Mouse (Mus musculus) neural tube, embryonic 13.5 days (tissue): ENCODE results near the gene Ryr3. TPM values are rescaled to one million over a fixed set of nuclear protein-coding genes. Genes with fewer than 3 reads are reported as not detected.

Experiments used
- ATAC-seq: fragments of 200-750 bp; cut with Nextera tagmentation; 2 replicates; pipeline ENCODE4 v1.8.0; 2017; ENCODE audit warnings: low read depth, mild to moderate bottlenecking, moderate TSS enrichment, moderate library complexity
- H3K27ac ChIP-seq: fragments of 300-500 bp; sonication (generic); replicated peaks from 2 replicates; pipeline ENCODE4 v1.5.1; 2015; ENCODE audit warnings: moderate library complexity, mild to moderate bottlenecking, inconsistent platforms
- H3K27me3 ChIP-seq: fragments of 300-500 bp; sonication (generic); 2 replicates; pipeline ENCODE4 v1.6.1; 2015; ENCODE audit warnings: mild to moderate bottlenecking, inconsistent platforms
- H3K36me3 ChIP-seq: fragments of 300-500 bp; sonication (generic); 2 replicates; pipeline ENCODE4 v1.6.1; 2015; ENCODE audit warnings: mild to moderate bottlenecking, inconsistent platforms
- H3K4me1 ChIP-seq: fragments of 300-500 bp; sonication (generic); replicated peaks from 2 replicates; pipeline ENCODE4 v1.6.1; 2015; ENCODE audit warnings: inconsistent platforms
- H3K4me2 ChIP-seq: fragments of 300-500 bp; sonication (generic); 2 replicates; pipeline ENCODE4 v1.6.1; 2015; ENCODE audit warnings: inconsistent platforms, mild to moderate bottlenecking, moderate library complexity
- H3K4me3 ChIP-seq: fragments of 300-500 bp; sonication (generic); 2 replicates; pipeline ENCODE4 v1.5.1; 2015; ENCODE audit warnings: mild to moderate bottlenecking, inconsistent platforms
- H3K9ac ChIP-seq: fragments of 300-500 bp; sonication (generic); 2 replicates; pipeline ENCODE4 v1.6.1; 2015; ENCODE audit warnings: moderate library complexity, mild to moderate bottlenecking, inconsistent platforms
- H3K9me3 ChIP-seq: fragments of 300-500 bp; sonication (generic); 2 replicates; pipeline ENCODE4 v1.6.1; 2016; ENCODE audit warnings: inconsistent platforms
- WGBS: fragments of 180-500 bp; shearing (Covaris S2); methylation state at CpG from one replicate; pipeline ENCODE4 v1.1.7; 2015; 5-methylcytosine and 5-hydroxymethylcytosine counted together
- polyA plus RNA-seq: library from polyadenylated mRNA; unstranded; fragments of >200 nt; fragmentation: Nextera tagmentation; extraction: Ambion mirVana; gene quantifications from 2 replicates; pipeline ENCODE4 v1.2.1, GENCODE M21; 2015

The Ryr3 gene
- polyA plus RNA-seq, 1 experiment from 2014 or later: 3.1 TPM

DNA sequence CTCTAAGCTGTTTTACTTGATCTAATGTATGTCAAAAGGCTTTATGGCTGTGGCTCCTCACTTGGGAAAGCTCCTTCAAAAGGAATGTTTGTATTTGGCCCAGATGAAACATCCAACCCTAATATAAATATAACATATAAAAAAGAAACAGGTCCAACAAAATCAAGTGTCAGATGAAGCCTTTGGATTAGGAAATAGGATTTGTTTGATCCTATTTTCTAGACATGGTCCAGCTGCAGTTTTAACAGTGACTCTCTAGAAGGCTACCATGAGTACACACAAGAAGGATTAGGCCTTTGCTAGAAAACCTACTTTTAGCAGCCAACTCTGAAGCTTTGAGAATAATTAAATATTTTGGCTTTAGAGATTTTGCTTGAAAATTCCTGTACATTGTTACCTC lies 38.8 kb downstream of the Ryr3 start:
- no peaks in the 10 kb centered on the region for H3K9me3 ChIP-seq
- no peaks in the 10 kb centered on the region for H3K36me3 ChIP-seq
- no peak for ATAC-seq
- no peak overlapping the region for H3K9ac ChIP-seq
- H3K27ac ChIP-seq: no peak overlapping the region
- H3K27me3 ChIP-seq: no peaks in the 10 kb centered on the region
- no peak overlapping the region for H3K4me2 ChIP-seq
- H3K4me3 ChIP-seq: no peak overlapping the region
- no peaks in the 10 kb centered on the region for H3K4me1 ChIP-seq

DNA sequence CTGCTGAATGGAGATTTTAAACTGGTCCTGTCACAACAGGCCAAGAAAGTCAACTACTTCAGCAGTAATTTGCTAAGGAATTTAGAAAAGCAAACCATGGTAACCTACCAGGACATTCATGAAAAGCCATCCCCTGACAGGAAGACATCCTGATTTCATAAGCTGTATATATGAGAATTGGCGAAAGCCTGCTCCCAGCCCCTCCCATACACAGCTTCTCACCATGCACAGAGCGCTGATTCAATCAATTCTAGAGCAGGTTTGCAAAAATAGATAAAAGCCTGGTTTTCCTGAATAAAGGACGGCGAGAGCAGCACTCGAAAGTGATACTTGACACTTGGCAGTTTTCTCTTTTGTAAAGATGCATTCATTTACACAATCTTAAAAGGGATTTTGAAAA lies 40.6 kb downstream of the Ryr3 start:
- H3K4me3 ChIP-seq: no peak overlapping the region
- H3K27ac ChIP-seq: no peak overlapping the region
- no peak overlapping the region for H3K4me2 ChIP-seq
- H3K9ac ChIP-seq: no peak overlapping the region
- no peaks in the 10 kb centered on the region for H3K36me3 ChIP-seq
- H3K9me3 ChIP-seq: no peaks in the 10 kb centered on the region
- WGBS: 79% methylated on average over 5 of the region's 5 CpGs
- ATAC-seq: no peak
- no peaks in the 10 kb centered on the region for H3K4me1 ChIP-seq
- no peaks in the 10 kb centered on the region for H3K27me3 ChIP-seq

DNA sequence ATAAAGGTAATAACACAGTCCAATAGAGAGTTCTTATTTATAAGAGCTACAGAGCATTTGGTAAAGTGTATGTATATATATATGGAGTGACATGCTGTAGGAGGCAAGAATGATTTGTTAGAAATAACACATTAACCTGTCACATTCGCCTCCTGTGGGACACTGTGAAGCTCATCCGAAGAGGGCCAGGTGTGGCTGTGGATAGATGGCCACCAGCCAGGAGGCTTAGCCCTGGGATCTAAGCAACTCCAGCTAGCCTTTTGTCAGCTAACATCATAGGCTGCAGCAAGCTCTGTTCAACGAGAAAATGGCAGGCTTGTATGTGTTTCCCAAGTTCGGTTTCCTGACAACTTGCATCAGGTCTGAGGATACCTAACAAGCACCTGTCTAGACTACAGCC lies 48.8 kb downstream of the Ryr3 start:
- WGBS: 87% methylated on average over 4 of the region's 4 CpGs
- no peak overlapping the region for H3K4me3 ChIP-seq
- ATAC-seq: no peak

DNA sequence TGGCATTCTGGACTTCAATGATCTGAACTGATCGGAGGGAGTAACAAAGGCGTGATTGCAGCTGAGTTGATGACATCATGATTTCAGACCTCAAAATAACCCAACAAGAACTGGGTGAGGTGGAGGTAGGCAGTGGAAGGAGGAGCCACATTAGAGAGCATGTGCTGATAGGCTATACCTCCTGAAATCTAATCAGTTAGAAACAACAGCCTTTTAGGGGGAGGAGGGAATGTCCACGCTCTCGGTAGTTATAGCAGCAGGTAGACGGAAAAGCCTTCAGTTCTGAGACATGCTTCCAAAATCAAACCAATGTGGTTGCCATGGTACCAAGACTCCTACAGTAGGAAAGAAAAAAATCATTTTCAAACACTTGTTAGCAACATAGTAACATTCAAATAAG lies 55.4 kb downstream of the Ryr3 start:
- Histone ChIP-seq H3K27me3 (no peaks in the 10 kb centered on the region), H3K4me2 (no peak overlapping the region), H3K9me3 (no peaks in the 10 kb centered on the region), H3K4me3 (no peak overlapping the region), H3K27ac (no peak overlapping the region), H3K9ac (no peak overlapping the region), H3K4me1 (no peaks in the 10 kb centered on the region), H3K36me3 (no peaks in the 10 kb centered on the region)
- 82% methylated on average over 5 of the region's 5 CpGs for WGBS
- no peak for ATAC-seq

More for the DNA sequence above, 48.8 kb downstream of the Ryr3 start:
- no peak overlapping the region for H3K9ac ChIP-seq
- H3K4me1 ChIP-seq: no peaks in the 10 kb centered on the region
- H3K9me3 ChIP-seq: no peaks in the 10 kb centered on the region
- no peak overlapping the region for H3K4me2 ChIP-seq
- H3K36me3 ChIP-seq: no peaks in the 10 kb centered on the region
- H3K27me3 ChIP-seq: no peaks in the 10 kb centered on the region
- H3K27ac ChIP-seq: no peak overlapping the region

DNA sequence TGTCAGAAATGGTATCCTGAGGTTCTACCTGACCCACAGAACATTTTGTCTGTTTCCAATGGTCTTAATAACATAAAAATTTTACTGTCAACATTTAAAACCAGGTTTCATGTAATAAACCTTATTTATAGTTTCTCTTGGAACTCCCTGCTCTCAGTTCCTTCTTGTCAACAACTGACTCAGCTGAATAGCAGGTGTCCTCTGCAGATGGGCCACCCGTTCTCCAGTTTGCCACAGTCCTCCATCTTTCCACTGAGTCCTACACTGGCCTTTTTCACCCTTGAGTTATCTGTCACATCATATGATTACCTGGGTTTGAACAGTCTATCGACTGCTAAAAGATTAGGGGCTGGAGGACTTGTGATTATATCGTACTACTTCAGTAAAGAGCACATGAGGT lies 79.1 kb downstream of the Ryr3 start:
- no peaks in the 10 kb centered on the region for H3K9me3 ChIP-seq
- no peak overlapping the region for H3K27ac ChIP-seq
- no peaks in the 10 kb centered on the region for H3K36me3 ChIP-seq
- ATAC-seq: no peak
- H3K4me3 ChIP-seq: no peak overlapping the region
- no peaks in the 10 kb centered on the region for H3K27me3 ChIP-seq
- no peak overlapping the region for H3K9ac ChIP-seq
- no peaks in the 10 kb centered on the region for H3K4me1 ChIP-seq
- no peak overlapping the region for H3K4me2 ChIP-seq
- 87% methylated on average over 3 of the region's 3 CpGs for WGBS

DNA sequence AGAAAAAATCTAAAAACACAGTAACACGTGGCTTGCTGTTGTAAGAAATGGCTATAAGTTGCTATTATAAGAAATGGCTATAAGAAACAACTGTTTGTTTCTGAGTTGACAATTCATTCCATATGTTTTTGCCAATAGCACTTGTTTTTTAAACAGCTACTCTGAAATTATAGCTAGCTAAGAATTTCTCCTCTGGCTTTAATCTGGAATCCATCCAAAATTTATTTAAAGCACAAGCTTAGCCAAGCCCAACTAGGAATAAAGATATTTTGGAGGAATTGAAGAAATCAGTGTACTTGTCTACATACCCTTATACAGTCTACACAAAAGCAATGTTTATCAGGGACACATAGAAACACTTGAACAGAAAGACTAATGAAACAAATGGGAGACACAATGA lies 93.4 kb downstream of the Ryr3 start:
- H3K27me3 ChIP-seq: no peaks in the 10 kb centered on the region
- no peaks in the 10 kb centered on the region for H3K9me3 ChIP-seq
- ATAC-seq: no peak
- H3K4me2 ChIP-seq: no peak overlapping the region
- H3K9ac ChIP-seq: no peak overlapping the region
- WGBS: 67% methylated on average over 1 of the region's 1 CpGs
- H3K4me3 ChIP-seq: no peak overlapping the region
- no peaks in the 10 kb centered on the region for H3K36me3 ChIP-seq
- no peak overlapping the region for H3K27ac ChIP-seq
- H3K4me1 ChIP-seq: no peaks in the 10 kb centered on the region

DNA sequence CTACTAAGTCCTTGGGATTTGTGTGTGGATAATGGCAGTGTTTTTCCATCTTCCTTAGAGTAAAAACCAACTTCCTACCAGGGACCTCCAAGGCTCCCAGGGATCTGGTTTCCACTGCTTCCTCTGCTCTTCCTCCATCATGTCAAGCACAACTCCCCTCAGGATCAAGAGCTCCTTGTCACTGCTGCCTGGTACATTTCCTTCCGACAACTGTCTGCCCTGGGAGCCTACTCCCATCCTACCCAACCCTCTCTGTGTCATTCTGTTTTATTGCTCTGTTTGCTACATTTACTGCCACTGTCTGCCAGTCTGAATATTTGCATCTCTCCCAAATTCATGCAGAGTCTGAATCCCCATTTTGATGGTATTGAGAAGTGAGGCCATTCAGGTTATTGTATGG lies 97.8 kb downstream of the Ryr3 start:
- Histone ChIP-seq H3K4me1 (no peaks in the 10 kb centered on the region), H3K27me3 (no peaks in the 10 kb centered on the region), H3K27ac (no peak overlapping the region), H3K9me3 (no peaks in the 10 kb centered on the region), H3K4me3 (no peak overlapping the region), H3K36me3 (no peaks in the 10 kb centered on the region), H3K9ac (no peak overlapping the region), H3K4me2 (no peak overlapping the region)
- ATAC-seq: no peak
- 27% methylated on average over 1 of the region's 1 CpGs for WGBS

DNA sequence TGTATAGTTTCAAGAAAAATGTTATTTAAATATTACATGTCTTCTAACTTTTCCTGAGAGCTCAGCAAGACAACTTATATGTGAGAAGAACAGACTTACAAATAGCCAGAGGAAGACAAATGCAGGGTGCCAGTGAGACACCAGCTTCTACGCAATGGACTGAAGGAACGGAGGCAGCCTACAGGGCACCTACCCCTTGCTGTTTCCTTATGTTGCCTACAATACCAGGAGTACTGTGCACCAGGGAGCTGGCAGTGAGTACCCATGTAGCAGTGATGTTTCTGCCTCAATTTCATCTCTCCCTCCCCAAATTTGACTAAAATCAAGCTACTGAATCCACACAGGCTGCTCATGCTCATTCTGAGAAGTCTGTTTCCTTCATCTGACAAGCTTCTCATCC lies 100.1 kb downstream of the Ryr3 start:
- H3K9me3 ChIP-seq: no peaks in the 10 kb centered on the region
- no peak overlapping the region for H3K4me2 ChIP-seq
- WGBS: 87% methylated on average over 2 of the region's 2 CpGs
- no peaks in the 10 kb centered on the region for H3K36me3 ChIP-seq
- H3K4me1 ChIP-seq: no peaks in the 10 kb centered on the region
- H3K27me3 ChIP-seq: no peaks in the 10 kb centered on the region
- H3K4me3 ChIP-seq: no peak overlapping the region
- H3K27ac ChIP-seq: no peak overlapping the region
- no peak overlapping the region for H3K9ac ChIP-seq
- ATAC-seq: no peak

DNA sequence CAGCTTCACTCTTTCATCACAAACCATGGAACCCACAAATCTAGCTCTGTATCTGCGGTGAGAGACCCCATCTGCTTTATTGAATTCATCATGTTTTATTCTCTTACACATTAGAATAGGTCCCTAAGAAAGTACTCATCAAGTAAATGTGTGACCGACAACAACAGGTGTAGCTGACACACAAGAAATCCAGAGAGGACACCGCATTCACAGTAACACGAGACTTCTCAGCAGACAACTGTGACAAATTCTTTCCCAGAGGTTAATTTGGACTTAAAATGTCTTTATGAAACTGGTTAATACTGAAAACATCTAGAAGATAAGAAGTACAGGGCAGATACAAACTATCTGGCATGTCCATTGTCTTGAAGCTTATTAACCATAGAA lies 101.0 kb downstream of the Ryr3 start:
- no peaks in the 10 kb centered on the region for H3K4me1 ChIP-seq
- H3K9ac ChIP-seq: no peak overlapping the region
- no peak for ATAC-seq
- H3K9me3 ChIP-seq: no peaks in the 10 kb centered on the region
- H3K27ac ChIP-seq: no peak overlapping the region
- no peak overlapping the region for H3K4me3 ChIP-seq
- no peaks in the 10 kb centered on the region for H3K27me3 ChIP-seq
- no peaks in the 10 kb centered on the region for H3K36me3 ChIP-seq
- no peak overlapping the region for H3K4me2 ChIP-seq
- 91% methylated on average over 4 of the region's 4 CpGs for WGBS

DNA sequence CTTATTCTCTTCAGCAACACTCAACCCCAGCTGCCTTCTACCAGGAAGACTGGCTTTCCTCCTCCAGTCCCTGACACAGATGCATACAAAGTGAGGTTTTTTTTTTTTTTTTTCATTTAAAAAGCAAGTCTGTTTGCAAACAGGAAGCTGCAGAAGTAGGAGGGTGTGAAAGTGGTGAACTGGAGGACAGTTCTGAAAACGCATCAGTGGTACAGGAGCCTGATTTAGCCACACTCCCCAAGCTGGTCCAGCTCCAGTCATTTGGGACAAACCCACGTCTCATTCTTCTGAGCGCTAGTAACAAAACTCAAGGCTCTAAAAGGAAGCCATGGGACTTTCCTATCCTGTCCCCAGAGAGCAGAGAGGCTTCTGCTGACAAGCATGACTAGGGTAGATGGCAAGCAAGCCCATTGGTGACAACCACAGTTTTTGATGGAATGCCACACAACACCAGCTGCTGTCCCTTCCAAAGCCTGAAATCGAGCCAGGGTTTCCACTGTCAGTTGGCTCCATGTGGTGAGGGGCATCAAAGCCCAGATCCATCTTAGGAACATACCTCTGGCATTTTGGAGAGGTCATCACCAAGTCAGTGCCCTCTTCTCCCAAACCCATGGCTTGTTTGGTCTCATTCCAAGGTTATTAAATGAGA lies 101.5 kb downstream of the Ryr3 start:
- Histone ChIP-seq H3K4me2 (no peak overlapping the region), H3K9ac (no peak overlapping the region), H3K27me3 (no peaks in the 10 kb centered on the region), H3K4me1 (no peaks in the 10 kb centered on the region), H3K4me3 (no peak overlapping the region), H3K9me3 (no peaks in the 10 kb centered on the region), H3K27ac (no peak overlapping the region), H3K36me3 (no peaks in the 10 kb centered on the region)
- WGBS: 93% methylated on average over 4 of the region's 4 CpGs
- ATAC-seq: no peak

DNA sequence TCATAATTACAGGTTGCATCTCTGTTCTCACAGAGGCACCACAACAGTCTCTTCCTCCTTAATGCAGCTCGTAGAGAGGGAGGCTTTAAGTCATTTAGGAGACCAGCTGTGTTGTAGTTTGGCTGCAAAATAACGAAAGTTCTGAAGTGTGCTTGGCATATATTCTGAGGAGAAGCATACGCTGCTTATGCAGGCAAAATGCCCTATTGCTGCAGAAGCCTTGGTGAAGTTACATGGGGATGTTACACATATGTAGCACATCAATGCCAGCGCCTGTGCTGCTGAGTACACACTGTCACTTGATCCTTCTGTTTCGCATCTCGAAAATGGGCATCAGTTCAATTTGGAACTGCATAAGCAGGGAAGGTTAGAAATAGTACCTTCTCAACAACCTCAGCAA lies 112.3 kb downstream of the Ryr3 start:
- no peak for ATAC-seq
- 87% methylated on average over 6 of the region's 6 CpGs for WGBS
- Histone ChIP-seq H3K27ac (no peak overlapping the region), H3K4me1 (no peaks in the 10 kb centered on the region), H3K4me2 (no peak overlapping the region), H3K4me3 (no peak overlapping the region), H3K36me3 (no peaks in the 10 kb centered on the region), H3K9ac (no peak overlapping the region), H3K27me3 (no peaks in the 10 kb centered on the region), H3K9me3 (no peaks in the 10 kb centered on the region)

DNA sequence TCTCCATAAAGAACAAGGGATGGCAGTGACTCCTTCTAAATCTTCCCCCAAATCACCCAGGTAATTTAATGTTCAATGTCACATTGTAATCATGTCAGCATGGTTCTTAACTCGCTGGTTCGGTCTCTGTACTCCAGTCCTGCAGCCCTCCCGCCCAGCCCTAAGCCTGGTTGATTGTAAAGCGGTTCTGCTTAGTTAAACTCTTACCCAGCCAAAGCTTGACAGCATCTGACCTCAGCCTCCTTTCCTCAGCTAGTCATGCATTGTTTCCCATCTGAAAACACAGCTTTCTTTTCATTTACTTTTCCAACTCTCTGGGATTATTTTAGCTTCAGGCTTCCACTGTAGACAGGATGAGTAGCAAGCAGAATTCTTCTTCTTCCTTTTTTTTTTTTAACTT lies 121.7 kb downstream of the Ryr3 start:
- no peak overlapping the region for H3K27ac ChIP-seq
- H3K9ac ChIP-seq: no peak overlapping the region
- WGBS: 86% methylated on average over 4 of the region's 4 CpGs
- no peaks in the 10 kb centered on the region for H3K36me3 ChIP-seq
- H3K9me3 ChIP-seq: no peaks in the 10 kb centered on the region
- H3K4me2 ChIP-seq: no peak overlapping the region
- no peak for ATAC-seq
- no peaks in the 10 kb centered on the region for H3K4me1 ChIP-seq
- H3K4me3 ChIP-seq: no peak overlapping the region
- no peaks in the 10 kb centered on the region for H3K27me3 ChIP-seq

DNA sequence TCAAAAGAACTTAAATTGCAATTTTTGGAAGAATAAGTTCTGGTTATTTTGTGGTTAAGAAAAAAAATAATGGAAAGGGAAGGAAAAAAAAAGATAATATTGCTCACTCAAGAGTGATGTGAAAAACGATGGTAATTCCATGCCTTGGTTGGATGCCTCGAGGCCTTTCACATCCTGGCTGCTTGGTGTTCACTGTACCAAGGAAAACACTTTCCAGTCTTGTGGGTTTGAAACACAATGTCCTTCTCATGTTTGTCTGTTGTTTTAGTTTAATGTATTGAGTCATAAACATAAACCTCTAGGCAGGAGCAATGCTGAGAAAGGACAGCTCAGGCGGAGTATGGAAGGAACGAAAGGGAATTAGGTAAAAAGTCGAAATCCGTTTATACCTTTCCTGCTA lies 122.8 kb downstream of the Ryr3 start:
- H3K36me3 ChIP-seq: no peaks in the 10 kb centered on the region
- H3K9me3 ChIP-seq: no peaks in the 10 kb centered on the region
- 87% methylated on average over 6 of the region's 6 CpGs for WGBS
- no peak overlapping the region for H3K4me3 ChIP-seq
- no peak for ATAC-seq
- no peak overlapping the region for H3K27ac ChIP-seq
- no peak overlapping the region for H3K9ac ChIP-seq
- no peaks in the 10 kb centered on the region for H3K27me3 ChIP-seq
- H3K4me2 ChIP-seq: no peak overlapping the region
- H3K4me1 ChIP-seq: no peaks in the 10 kb centered on the region
